Mouse (Mus musculus) ZHBTc4 (cell line): ENCODE data around the gene Osbpl5.
"Not testable (repeated sequence)": the region's sequence is repeated elsewhere in the genome, so short reads cannot be mapped to it uniquely, and the experiment has no call there.

Source experiments
- DNase-seq: peaks from one replicate; pipeline ENCODE4 v3.0.0-alpha.2; 2011; ENCODE audit warnings: low read depth, low spot score

Osbpl5 gene

DNA sequence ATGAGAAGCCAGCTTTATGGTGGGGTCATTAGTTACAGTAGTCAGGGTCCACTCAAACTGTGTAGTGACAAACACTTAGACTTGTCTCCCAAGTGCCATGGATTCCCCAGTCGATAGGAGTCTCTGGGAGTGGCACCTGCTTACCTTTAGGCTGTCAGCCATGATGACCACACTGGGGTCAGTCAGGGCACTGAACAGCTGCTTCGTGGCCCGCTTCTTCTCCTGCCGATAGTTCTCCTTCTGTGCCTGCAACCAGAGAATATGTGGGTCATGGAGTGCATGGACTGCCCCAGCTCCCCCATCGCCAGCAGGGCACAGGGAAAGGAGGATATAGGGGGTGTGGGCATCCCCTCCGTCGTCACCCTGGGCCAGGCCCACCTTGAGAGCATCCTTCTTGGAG is 47.4 kb downstream of the Osbpl5 start:
- DNase-seq, result no peak

DNA sequence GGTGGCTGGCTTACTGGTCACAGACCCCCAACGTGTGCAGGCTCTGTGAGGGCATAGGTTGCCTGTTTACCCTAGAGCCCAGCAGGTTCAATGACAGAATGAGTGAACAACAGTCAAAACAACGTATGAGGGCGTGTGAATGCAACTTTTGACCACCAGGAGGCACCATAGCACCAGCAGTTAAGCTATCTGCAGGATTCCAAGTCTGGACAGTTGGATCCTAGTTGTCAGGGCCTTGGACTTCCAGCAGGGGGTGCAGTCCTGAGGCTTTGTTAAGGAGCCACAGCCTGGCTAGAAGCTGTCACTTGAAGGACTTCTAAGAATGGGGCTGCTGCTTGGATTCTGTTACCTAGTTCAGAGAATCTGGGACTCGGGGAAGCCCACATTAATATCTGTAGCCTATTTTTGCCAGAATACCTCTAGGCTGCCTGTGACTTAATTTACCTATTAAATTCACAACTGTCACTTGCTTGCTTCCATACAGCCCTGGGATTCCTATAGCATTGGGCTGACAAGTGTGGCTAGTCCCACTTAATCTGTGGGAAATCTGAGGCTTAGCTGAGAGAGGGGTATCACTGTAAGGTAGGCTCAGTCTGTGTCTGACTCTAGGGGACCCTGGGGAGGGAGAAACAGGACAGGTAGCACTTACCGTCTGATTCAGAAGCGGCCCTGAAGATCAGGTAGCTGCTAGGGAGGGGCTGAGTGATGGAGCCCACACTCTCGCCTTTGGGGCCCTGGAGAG is 49.9 kb downstream of the Osbpl5 start:
- peak; percentile 96 for DNase-seq

DNA sequence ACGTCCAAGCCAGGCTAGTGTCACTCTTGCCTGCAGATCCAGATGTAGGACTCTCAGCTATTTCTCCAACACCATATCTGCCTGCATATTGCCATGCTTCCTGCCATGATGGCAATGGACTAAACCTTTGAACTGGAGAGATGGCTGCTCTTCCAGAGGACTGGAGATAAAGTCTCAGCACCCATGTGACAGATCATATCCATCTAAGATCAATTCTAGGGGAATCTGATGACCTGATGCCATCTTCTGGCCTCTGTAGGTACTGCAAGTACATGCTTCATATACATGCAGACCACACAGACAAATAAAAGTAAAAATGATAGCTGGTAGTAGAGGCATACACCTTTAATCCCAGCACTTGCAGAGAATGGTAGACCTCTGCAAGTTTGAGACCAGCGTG is 60.6 kb downstream of the Osbpl5 start:
- peak; percentile 80 for DNase-seq

DNA sequence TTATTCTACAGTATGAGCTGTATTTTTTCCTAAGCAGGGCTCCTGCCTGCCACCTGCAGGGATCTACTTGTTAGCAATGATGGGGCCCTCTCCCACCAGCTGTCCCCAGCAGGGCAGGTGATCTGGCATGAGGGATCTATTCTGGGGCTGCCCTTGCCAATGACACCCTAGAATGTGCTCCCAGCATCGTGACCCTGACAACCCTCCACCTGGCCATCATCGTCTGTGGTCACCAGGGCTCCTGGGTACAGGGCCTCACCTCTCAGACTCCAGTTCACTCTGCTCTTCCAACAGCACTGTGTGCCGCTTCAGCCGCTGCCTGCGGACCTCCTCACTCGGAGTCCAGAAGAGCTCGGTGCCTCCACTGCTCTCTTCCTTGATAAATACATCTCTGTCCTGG is 62.2 kb downstream of the Osbpl5 start:
- DNase-seq, result no peak

DNA sequence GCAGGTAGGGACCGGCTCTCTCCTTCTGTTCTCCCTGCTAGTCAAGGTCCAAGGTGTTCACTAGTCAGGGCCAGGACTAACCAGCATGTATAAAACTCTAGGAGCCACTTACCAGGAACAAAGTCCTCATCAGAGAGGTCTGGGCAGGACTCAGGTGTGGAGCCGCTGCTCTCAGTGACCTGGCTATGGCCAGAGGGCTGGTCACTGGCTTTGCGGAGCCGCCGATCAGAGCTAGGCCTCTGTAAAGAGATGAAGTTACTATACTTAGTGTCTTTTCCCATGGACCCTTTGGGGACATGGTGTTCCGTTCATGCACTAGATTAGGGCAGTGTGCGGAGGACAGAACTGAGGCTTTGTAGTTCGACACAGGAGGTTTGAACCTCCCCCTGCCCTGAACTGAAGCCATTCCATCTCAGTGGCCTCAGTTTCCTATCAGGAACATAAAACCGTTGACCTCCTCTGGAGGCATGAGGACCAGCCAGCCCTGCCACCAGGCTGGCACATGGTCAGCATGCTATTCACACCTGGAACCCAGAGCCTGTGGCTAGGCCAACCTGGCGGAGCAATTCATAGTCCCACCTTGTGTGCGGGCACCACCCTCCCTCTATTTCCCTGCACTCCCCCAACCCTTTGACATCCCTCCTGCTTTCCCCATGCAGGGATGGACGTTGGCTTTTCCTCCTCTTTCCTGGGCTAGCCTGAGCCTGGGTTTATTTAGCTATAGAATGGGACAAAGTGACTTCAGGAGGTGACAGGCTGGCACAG is 63.9 kb downstream of the Osbpl5 start:
- no peak for DNase-seq

DNA sequence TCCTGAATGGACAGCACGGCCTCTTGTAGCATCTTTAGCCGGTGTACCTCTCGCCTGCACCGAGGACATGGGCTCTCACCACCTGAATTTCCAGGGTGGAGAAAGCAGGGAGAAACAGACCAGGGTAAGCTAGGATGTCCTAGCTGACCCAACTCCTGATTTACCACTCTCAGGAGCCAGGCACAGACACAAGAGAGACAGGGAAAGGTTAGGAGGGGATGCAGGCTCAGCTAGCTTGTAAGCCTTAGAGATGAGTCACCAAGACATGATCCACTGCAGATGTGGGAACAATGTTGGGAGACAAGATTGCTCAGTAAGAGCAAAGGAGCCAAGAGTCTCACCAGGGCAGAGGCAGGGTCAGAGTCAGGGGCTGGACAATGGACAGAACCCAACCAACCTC is 64.9 kb downstream of the Osbpl5 start:
- no peak for DNase-seq

DNA sequence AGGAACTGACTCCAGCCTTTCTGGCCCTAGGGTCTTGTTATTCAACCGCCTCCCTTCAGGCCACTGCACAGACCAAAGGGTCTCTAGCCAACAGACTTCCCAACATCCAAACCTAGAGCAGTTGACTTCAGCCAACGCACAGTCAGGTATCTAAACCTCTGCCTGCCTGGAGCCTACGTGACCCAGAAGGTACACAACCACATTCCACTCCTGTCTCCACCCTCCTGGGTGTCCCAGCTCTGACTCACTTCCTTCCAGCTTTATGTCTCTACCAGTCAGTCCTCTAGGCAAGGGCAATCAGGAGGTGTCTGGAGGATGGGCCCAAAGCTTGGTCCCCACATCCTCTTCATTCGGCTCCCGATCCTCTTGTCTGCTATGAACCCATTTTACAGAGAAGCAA is 65.6 kb downstream of the Osbpl5 start:
- no peak for DNase-seq

DNA sequence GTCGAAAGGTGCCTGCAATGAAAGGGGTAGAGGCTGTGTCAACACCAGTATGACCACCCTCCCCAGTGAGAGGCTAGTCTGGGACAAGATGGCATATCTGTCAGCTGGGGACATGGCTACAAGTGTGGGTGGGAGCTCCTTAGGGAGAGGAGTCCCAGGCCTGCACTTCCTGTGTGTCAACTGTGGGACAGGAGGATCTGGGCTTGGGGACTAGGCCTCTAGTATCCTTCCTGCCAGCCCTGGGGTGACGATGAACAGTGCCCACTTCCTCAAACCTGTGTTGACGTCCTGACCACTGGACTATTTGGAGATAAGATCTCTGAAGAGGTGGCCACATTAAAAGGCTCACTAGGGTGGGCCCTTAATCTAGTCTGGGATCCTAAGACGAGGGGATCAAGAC is 66.8 kb downstream of the Osbpl5 start:
- no peak for DNase-seq

DNA sequence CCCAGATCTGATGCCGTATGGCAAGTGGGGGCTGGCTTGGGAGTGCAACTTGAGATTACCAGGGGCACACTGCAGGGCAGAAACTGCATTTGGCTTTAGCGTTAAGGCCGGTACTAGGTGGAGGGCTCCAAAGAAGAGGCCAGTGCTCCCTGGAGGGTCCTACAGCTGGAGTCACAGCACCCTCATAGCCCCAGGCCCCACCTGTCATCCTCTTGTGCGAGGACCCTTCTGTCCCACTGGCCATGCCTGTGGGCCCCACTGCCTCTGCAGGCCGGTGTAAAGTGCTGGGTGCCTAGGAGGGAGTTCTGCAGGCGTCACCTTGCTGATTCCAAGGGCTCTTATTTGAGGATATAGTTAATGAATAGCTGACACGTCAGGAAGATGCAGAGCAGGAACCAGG is 67.3 kb downstream of the Osbpl5 start:
- no peak for DNase-seq

DNA sequence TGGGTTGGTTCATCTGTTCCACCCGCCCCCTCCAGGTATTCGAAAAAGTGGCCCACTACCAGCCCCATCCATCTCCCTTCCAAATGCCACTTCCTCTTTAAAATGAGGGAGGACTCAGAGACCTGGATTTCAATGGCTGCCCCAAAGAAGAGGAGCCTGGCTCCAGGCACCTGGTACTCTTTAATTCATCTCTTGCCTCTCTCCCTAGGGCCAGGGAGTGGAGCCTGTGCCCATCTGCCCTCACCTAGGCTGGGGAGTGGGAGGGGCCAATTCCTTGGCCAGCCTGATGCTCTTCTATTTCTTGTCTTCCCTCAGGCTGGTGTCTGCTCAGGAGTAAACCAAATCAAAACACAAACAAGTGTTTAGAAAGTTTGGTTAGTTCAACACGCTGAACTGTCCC is 70.1 kb downstream of the Osbpl5 start:
- DNase-seq, result not testable (repeated sequence)

DNA sequence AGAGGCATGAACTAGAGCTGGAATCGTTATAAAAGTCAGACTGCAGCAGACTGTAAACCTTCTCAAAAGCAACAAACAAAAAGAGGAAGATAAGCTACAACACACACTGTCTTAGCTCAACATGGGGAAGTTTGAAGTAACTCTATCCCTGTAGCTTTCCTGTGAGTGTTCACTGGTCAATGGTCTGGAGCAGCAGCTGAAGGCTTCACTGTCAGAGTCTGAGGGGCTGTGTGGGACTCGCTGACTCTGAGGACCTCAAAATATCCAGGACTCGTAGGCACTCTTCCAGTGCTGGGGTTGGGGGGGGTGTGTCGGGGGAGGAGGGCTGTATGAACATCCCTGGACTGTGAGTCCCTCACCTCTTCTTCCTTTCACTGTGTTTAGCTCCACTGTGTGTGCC is 70.6 kb downstream of the Osbpl5 start:
- DNase-seq, result not testable (repeated sequence)

DNA sequence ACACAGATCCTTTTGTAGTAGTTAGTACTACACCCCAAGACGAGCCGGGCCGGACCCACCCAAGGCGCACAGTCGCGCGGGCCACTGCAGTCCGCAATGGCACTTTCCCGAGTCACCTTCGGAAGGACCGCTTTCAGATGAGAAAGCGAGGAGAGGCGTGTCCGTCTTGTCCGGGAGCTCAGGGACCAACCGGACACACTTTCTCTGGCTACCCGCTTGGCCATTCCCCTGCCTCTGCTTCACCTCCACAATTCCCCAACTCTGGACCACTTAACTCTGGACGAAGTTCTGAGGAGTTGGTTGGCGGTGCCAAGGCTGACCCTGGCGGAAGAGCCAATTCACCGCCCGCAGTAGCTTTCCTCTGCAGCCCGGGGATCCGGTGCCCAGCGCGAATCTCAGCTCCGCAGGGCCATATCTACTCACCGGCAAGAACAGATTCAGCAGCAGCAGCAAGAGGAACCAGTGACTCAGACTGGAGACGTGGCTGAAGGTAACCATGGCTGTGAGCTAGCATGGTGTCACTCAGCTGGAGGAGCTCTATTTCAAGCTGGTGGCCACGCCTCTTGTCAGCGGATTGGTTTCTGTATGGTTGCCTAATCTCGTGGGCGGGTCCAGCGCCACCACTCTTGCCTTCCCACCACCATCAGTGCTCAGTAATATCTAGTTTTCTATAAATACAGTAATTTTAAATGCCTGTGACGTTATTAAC is 71.3 kb downstream of the Osbpl5 start, which contains the start of gene Tnfrsf23:
Gene Tnfrsf23 (minus strand): TSS at position 514 of the 709 bp plus-strand sequence.
- DNase-seq, result peak; percentile 85

DNA sequence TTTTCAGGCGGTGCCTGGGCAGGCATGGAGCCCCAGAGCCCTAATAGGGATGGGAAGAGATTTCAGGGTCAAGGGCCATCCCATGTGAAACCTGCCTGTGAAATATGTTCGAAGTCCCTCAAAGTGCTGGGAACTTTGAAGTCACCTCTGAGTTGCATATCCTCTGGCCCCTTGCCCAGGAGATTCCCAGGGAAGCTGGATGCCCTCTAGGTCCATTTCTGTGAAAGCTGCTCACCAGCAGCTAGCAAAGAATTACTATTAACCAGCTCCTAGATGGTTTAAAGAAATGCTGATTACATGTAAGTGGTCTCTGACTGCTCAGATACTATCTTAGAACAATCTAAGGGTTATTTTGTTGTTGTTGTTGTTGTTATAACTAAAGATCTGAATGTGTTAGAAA is 72.2 kb downstream of the Osbpl5 start:
- DNase-seq, result not testable (repeated sequence)

DNA sequence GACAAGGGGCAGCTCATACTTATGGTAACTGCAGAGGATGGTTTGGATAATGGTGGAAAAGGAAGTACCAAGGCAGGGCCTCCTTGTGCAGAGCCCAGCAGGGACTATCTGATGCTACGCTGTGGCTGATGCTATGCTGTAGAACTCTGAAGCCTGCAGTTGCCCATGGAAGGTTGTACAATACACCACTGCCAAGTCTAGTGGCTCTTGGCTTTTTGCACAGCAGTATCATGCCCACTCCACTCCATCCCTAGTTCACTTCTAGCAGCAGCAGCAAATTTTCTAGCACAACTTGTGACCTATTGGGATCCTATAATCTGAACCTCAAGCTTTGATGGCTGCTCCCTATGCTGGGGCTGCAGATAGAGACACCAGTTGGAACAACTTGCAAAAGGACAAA is 75.2 kb downstream of the Osbpl5 start:
- DNase-seq, result no peak

DNA sequence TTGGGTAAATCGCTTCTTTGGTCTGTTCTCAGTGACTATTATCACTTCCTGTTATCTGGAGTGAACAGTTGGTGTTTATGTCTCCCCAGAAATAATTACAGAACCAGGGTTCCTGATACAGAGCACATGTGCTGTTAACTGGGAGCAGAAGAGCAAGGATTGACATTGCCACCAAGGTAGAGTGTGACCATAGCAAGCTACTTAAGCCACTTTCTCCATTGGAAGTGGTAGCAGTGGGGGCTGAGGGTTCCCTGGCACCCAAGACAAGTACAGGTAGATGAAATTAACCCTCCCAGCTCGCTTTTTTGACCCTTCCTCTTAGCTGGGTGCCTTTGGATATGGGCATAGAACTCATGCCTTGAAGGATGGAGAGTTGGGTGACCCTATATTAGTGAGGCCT is 75.9 kb downstream of the Osbpl5 start:
- not testable (repeated sequence) for DNase-seq

DNA sequence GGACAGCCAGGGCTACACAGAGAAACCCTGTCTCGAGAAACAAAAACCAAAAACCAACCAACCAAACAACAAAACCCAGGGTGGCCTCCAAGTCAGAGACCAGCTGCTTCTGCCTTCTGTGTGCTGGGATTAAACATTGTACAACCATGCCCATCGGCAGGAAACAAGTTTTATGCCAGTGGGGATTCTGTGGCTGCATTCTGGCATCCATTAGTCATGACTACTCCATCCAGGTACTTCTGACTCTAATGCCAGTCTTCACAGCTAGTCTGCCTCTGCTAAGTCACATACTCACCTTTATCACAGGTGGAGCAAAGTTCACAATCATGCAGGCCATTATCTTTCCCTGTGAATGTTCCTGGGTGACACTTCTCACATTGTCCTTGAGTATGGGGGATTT is 77.1 kb downstream of the Osbpl5 start:
- DNase-seq, result not testable (repeated sequence)

DNA sequence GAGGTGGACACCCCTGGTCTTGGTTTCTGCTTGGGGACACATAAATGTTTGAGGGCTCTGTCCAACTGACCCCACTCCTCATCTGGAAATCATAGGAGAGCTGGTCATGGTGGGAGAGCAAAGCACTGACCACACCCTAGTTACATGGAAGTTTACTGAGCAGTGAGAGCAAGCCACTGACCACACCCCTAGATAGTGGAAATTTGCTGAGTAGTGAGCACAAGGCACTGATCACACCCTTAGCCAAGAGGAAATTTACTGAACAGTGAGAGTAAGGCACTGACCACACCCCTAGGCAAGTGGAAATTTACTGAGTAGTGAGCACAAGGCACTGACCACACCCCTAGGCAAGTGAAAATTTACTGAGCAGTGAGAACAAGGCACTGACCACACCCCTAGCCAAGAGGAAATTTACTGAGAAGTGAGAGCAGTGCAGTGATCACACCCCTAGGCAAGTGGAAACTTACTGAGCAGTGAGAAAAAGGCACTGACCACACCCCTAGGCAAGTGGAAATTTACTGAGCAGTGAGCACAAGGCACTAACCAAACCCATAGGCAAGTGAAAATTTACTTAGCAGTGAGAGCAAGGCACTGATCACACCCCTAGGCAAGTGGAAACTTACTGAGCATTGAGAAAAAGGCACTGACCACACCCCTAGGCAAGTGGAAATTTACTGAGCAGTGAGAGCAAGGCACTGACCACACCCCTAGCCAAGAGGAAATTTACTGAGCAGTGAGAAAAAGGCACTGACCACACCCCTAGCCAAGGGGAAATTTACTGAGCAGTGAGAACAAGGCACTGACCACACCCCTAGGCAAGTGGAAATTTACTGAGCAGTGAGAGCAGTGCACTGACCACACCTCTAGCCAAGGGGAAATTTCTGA is 90.1 kb downstream of the Osbpl5 start:
- DNase-seq, result peak; percentile 74

DNA sequence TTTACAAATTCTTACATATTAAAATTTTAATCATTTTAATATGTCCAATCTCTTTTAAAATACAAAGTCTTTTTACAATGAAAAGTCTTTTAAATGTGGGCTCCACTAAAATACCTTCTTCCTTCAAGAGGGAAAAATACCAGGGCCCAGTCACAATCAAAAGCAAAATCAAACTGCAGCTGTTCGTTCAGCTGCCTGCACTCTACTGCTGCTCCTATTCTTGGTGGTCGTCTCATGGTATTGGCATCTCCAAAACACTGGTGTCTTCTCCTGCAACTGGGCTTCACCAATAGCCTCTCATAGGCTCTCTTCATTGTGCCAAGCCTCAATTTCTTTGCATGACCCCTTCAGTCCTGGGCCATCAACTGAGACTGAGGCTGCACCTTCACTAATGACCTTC is 93.3 kb downstream of the Osbpl5 start:
- DNase-seq, result no peak

DNA sequence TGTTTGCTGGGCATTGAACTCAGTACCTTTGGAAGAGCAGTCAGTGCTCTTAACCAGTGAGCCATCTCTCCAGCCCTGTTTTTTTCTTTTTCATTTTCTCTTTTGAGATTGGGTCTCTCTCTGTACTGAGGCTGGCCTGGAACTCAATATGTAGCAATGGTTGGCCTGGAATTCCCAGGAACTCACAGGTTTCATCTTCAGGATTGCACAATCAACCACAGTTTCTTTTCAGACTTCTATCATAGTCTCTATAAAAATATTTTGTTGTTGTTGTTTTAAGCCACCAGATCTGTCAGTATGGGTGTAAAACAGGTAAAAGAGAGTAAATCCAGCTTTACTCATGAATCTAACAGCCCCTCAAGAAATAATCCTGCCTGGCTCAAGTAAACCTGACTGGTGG is 96.0 kb downstream of the Osbpl5 start:
- no peak for DNase-seq

DNA sequence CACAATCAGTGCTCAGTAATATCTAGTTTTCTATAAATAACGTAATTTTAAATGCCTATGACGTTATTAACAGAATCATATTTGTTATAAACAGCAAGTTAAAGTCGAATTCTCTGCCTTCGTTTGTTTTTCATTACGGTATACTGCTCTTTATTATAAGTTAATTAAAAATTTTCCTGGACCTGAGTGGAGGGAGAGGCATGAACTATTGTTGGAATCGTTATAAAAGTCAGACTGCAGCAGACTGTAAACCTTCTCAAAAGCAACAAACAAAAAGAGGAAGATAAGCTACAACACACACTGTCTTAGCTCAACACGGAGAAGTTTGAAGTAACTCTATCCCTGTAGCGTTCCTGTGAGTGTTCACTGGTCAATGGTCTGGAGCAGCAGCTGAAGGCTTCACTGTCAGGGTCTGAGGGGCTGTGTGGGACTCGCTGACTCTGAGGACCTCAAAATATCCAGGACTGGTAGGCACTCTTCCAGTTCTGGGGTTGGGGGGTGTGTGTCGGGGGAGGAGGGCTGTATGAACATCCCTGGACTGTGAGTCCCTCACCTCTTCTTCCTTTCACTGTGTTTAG is 106.9 kb downstream of the Osbpl5 start:
- DNase-seq, result not testable (repeated sequence)
